Mouse (Mus musculus) lung, adult 2 months (tissue): ENCODE measurements around the gene Mtss1l. TPM values are rescaled to one million over a fixed set of nuclear protein-coding genes. Genes with fewer than 3 reads are reported as not detected.

ENCODE experiments used
- DNase-seq: peaks from one replicate; pipeline ENCODE4 v3.0.0; 2022
- H3K4me1 ChIP-seq: fragments of 200-500 bp; 2 replicates; pipeline ENCODE4 v1.6.1; 2011; ENCODE audit warnings: low read length; ENCODE audit not compliant: control insufficient read depth, insufficient read depth
- H3K4me3 ChIP-seq: fragments of 200-500 bp; replicated peaks from 2 replicates; pipeline ENCODE3; 2011; ENCODE audit warnings: low read depth, mild to moderate bottlenecking, control low read depth, low read length; ENCODE audit errors: extremely low read depth
- CTCF ChIP-seq: fragments of 200-500 bp; IDR thresholded peaks from 2 replicates; pipeline ENCODE4 v1.5.1; 2011; ENCODE audit warnings: mild to moderate bottlenecking, low read length, control low read depth; ENCODE audit not compliant: insufficient read depth
- POLR2A ChIP-seq: fragments of 200-500 bp; IDR thresholded peaks from 2 replicates; pipeline ENCODE4 v1.6.1; 2011; ENCODE audit warnings: low read depth, mild to moderate bottlenecking, control low read depth, low read length, borderline replicate concordance; ENCODE audit errors: extremely low read depth
- WGBS: fragments of 180-500 bp; shearing (Covaris S2); methylation state at CpG from one replicate; pipeline ENCODE4 v1.1.7; 2018; 5-methylcytosine and 5-hydroxymethylcytosine counted together
- polyA plus RNA-seq: library from polyadenylated mRNA; depleted of rRNA; stranded (reverse); fragments of >200 nt; gene quantifications from 2 replicates; pipeline ENCODE4 v1.2.3, GENCODE M21; 2012

Mtss1l gene
- polyA plus RNA-seq, 1 experiment: 120 TPM

DNA sequence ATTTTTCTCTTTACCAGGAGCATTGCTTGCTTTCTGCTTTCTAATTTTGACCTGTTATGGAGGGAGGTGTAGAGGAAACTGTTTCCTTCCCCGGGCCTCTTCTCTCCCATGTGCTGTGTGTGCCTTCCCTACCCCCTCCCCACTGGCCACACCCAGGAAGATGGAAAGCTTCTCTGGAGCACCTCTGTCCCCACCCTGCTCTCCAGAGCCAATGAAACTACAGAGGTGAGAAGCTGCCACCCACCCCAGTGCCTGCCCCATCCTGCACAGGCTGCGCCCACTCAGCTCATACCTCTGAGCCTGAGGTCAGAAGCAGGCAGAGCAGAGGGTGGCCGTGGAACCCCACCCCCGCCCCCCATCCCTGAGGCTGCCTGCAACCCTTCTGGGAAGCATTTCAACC, 33.4 kb downstream of the Mtss1l start:
- no peak for DNase-seq
- Histone ChIP-seq H3K4me3 (no peak overlapping the region), H3K4me1 (no peaks in the 10 kb centered on the region)
- 47% methylated on average over 4 of the region's 4 CpGs for WGBS
- no peak for TF ChIP-seq POLR2A
- no peak for TF ChIP-seq CTCF

DNA sequence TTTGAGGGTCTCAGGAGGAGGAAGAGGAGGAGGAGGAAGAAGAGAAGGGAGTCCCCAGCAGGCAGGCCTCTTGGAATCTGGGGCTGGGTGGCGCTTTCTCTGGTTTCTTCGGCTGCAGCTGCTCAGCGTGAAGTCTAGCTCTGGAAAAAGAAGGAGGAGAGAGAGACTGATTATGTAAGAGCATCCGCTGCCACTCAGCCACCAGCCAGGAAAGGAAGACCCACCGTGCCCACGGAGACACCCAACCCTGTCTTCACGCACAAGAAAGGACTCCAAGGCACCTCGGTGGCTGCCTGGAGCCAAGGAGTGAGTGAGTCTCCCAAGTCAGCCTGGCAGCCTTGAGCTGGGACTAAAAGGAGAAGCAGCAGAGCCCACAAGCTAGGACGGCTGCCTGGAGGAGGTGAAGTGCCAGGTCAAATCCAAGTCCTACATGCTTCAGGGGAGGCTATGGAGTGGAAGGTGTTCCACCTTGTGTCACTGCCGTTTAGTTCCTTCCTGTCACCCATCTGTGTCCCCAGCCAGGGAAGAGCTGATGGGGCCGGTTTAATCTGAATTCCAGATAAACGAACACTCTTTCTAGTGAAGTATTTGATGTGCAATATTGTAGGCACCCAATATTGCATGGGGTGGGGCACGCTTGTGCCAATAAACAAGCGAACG, 34.4 kb downstream of the Mtss1l start:
- no peak for DNase-seq
- H3K4me1 ChIP-seq: peaks cover 5% of the 10 kb centered on the region
- H3K4me3 ChIP-seq: no peak overlapping the region
- TF ChIP-seq POLR2A (no peak), CTCF (no peak)
- 51% methylated on average over 15 of the region's 15 CpGs for WGBS

- Histone ChIP-seq H3K4me3 (no peak overlapping the region), H3K4me1 (peaks cover 10% of the 10 kb centered on the region)
- DNase-seq: no peak
- 88% methylated on average over 5 of the region's 5 CpGs for WGBS
- TF ChIP-seq POLR2A: no peak
- TF ChIP-seq CTCF: no peak
Measured at GRCm38 (mm10) chr8:110756196-110756595, 34.9 kb downstream of the Mtss1l start.

GRCm38 (mm10) chr8:110760280-110760940, 39.1 kb downstream of the Mtss1l start:
- TF ChIP-seq POLR2A: no peak
- peaks cover 12% of the 10 kb centered on the region for H3K4me1 ChIP-seq
- no peak overlapping the region for H3K4me3 ChIP-seq
- 49% methylated on average over 7 of the region's 7 CpGs for WGBS
- no peak for DNase-seq

GRCm38 (mm10) chr8:110761185-110761584, 39.9 kb downstream of the Mtss1l start:
- TF ChIP-seq CTCF: no peak
- no peak for TF ChIP-seq POLR2A
- WGBS: 31% methylated on average over 5 of the region's 5 CpGs
- H3K4me3 ChIP-seq: no peak overlapping the region
- peak; percentile 54 for DNase-seq
- peaks cover 12% of the 10 kb centered on the region for H3K4me1 ChIP-seq

DNA sequence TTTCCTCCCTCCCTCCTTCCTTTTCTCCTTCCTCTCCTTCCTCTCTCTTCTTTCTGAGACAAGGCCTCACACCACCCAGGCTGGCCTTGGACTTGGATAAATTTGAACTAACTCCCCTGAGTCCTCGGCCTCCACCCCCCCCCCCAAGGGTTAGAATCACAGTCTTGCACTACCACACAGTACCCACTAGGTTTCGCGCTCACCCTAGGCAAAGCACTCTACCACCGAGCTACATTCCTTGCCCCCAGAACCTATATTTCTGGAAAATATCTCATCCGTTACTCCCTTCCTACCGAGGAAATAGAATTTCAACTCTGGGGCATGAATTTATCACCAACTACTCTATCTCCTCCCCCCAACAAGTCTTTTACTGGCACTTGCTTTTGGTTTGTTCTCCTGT, 40.7 kb downstream of the Mtss1l start:
- no peak for DNase-seq
- TF ChIP-seq POLR2A (no peak), CTCF (peak; percentile 32)
- 65% methylated on average over 6 of the region's 6 CpGs for WGBS
- H3K4me3 ChIP-seq: no peak overlapping the region
- H3K4me1 ChIP-seq: peaks cover 12% of the 10 kb centered on the region

- H3K4me3 ChIP-seq: no peak overlapping the region
- H3K4me1 ChIP-seq: peaks cover 12% of the 10 kb centered on the region
- 87% methylated on average over 3 of the region's 3 CpGs for WGBS
- TF ChIP-seq POLR2A (no peak), CTCF (no peak)
- DNase-seq: no peak
Measured at GRCm38 (mm10) chr8:110764671-110765070, 43.4 kb downstream of the Mtss1l start.

- no peaks in the 10 kb centered on the region for H3K4me1 ChIP-seq
- no peak for TF ChIP-seq CTCF
- no peak for TF ChIP-seq POLR2A
- no peak overlapping the region for H3K4me3 ChIP-seq
- 81% methylated on average over 6 of the region's 6 CpGs for WGBS
- DNase-seq: no peak
Measured at GRCm38 (mm10) chr8:110767261-110767660, 46.0 kb downstream of the Mtss1l start.

GRCm38 (mm10) chr8:110772452-110772851, 51.2 kb downstream of the Mtss1l start:
- Histone ChIP-seq H3K4me1 (no peaks in the 10 kb centered on the region; the same call in 1 of the 2 replicates), H3K4me3 (no peak overlapping the region)
- WGBS: 37% methylated on average over 7 of the region's 7 CpGs
- DNase-seq: no peak
- no peak for TF ChIP-seq CTCF
- no peak for TF ChIP-seq POLR2A

- no peak for DNase-seq
- Histone ChIP-seq H3K4me1 (no peaks in the 10 kb centered on the region; the same call in 1 of the 2 replicates), H3K4me3 (no peak overlapping the region)
- WGBS: 49% methylated on average over 3 of the region's 3 CpGs
- TF ChIP-seq CTCF: no peak
- no peak for TF ChIP-seq POLR2A
Measured at GRCm38 (mm10) chr8:110774047-110774446, 52.8 kb downstream of the Mtss1l start.

DNA sequence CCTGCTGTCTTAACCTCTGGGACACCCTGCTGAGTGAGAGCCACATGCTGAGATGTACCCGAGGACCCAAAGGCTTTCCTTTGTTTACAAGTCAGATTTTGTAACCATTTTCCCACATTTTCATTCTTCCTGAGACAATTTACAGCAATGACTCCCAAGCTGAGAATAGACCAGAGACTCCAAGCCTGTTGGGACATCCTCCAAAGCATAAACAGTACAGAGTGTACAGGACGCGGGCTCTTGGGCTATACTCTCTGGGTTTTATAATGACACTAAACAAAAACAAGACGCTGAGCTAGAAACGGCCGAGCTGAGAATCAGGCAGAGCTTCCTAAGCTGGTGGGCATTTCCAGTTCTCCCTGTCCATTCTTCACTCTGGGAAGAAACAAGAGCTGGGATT, 53.4 kb downstream of the Mtss1l start:
- 61% methylated on average over 6 of the region's 6 CpGs for WGBS
- DNase-seq: no peak
- no peak for TF ChIP-seq POLR2A
- TF ChIP-seq CTCF: no peak
- Histone ChIP-seq H3K4me1 (no peaks in the 10 kb centered on the region; the same call in 1 of the 2 replicates), H3K4me3 (no peak overlapping the region)
